Mouse (Mus musculus) adrenal gland, postnatal 0 days (tissue): ENCODE data around the gene Insm2. TPM values are rescaled to one million over a fixed set of nuclear protein-coding genes. Genes with fewer than 3 reads are reported as not detected.

ENCODE experiments used
- polyA plus RNA-seq: library from polyadenylated mRNA; unstranded; fragments of >200 nt; fragmentation: Nextera tagmentation; extraction: Ambion mirVana; gene quantifications from 2 replicates; pipeline ENCODE4 v1.2.1, GENCODE M21; 2015

Insm2 gene
- 7.5 and 17.1 TPM in 2 replicates for polyA plus RNA-seq

GRCm38 (mm10) chr12:55598887-55599561 is at the start of gene Insm2:
Gene Insm2 (plus strand): TSS chr12:55599427.

GRCm38 (mm10) chr12:55565206-55565605 is 34.0 kb upstream of the Insm2 start, which contains the start of gene Aldoart2:
Gene Aldoart2 (plus strand): TSS chr12:55565239.

Other genes with a start within 250 kb of the Insm2 start
- 453 and 461 TPM in 2 replicates for gene Psma6, start 215.2 kb upstream of the Insm2 start, polyA plus RNA-seq
- 88.8 and 132 TPM in 2 replicates for gene Nfkbia, start 106.8 kb upstream of the Insm2 start, polyA plus RNA-seq
- not detected in 2 replicates for gene Aldoart2, start 34.2 kb upstream of the Insm2 start, polyA plus RNA-seq
- 16.2 and 22.3 TPM in 2 replicates for gene Ralgapa1, start 221.7 kb downstream of the Insm2 start, polyA plus RNA-seq
- gene Brms1l, start 236.9 kb downstream of the Insm2 start, polyA plus RNA-seq, result 29.0 and 40.2 TPM in 2 replicates